Mouse (Mus musculus): ENCODE results near the gene Gm10306. TPM values are rescaled to one million over a fixed set of nuclear protein-coding genes. Genes with fewer than 3 reads are reported as not detected.
A peak's percentile ranks its signal among the peaks of the same experiment; 100 is the strongest.

The Gm10306 gene
- polyA plus RNA-seq, 1 experiment from 2014 or later = not detected

- Histone ChIP-seq H3K27ac (ENCODE audit: low read length) (no peak overlapping the region), H3K4me1 (ENCODE audit: control insufficient read depth, insufficient read depth, low read length) (peaks cover 16% of the 10 kb centered on the region), H3K36me3 (ENCODE audit: control insufficient read depth, insufficient read depth, low read length) (no peaks in the 10 kb centered on the region), H3K4me3 (ENCODE audit: low read depth, low read length) (no peak overlapping the region; the same call in 1 of the 2 replicates), H3K27me3 (ENCODE audit: control insufficient read depth, insufficient read depth, low read depth, low read length) (no peaks in the 10 kb centered on the region), H3K9ac (ENCODE audit: low read depth, low read length) (no peak overlapping the region), H3K9me3 (replicated peaks; ENCODE audit: control insufficient read depth, low read length, poor library complexity, severe bottlenecking) (no peaks in the 10 kb centered on the region), H3K4me2 (ENCODE audit: low read length) (peak overlapping the region; percentile 28; the same call in 1 of the 2 replicates)
- 78% methylated on average over 7 of the region's 7 CpGs for WGBS
- peak; percentile 13; the same call in 1 of the 2 replicates for ATAC-seq
Measured at GRCm38 (mm10) chr4:94557145-94557544, 799 bp downstream of the Gm10306 start.

GRCm38 (mm10) chr4:94559266-94559665 is 2.9 kb downstream of the Gm10306 start:
- no peaks in the 10 kb centered on the region for H3K36me3 ChIP-seq (ENCODE audit: control insufficient read depth, insufficient read depth, low read length)
- H3K9ac ChIP-seq (ENCODE audit: low read depth, low read length) = no peak overlapping the region
- no peak overlapping the region for H3K4me2 ChIP-seq (ENCODE audit: low read length)
- H3K4me3 ChIP-seq (ENCODE audit: low read depth, low read length) = no peak overlapping the region
- H3K27ac ChIP-seq (ENCODE audit: low read length) = no peak overlapping the region
- peaks cover 16% of the 10 kb centered on the region for H3K4me1 ChIP-seq (ENCODE audit: control insufficient read depth, insufficient read depth, low read length)
- WGBS = 40% methylated on average over 2 of the region's 2 CpGs
- no peaks in the 10 kb centered on the region for H3K9me3 ChIP-seq (replicated peaks; ENCODE audit: control insufficient read depth, low read length, poor library complexity, severe bottlenecking)
- no peak for ATAC-seq
- H3K27me3 ChIP-seq (ENCODE audit: control insufficient read depth, insufficient read depth, low read depth, low read length) = no peaks in the 10 kb centered on the region

GRCm38 (mm10) chr4:94560316-94560715 is 4.0 kb downstream of the Gm10306 start:
- ATAC-seq = no peak
- no peak overlapping the region for H3K4me2 ChIP-seq (ENCODE audit: low read length)
- H3K27ac ChIP-seq (ENCODE audit: low read length) = no peak overlapping the region
- peaks cover 6% of the 10 kb centered on the region for H3K4me1 ChIP-seq (ENCODE audit: control insufficient read depth, insufficient read depth, low read length)
- 96% methylated on average over 1 of the region's 1 CpGs for WGBS
- H3K9ac ChIP-seq (ENCODE audit: low read depth, low read length) = no peak overlapping the region
- no peaks in the 10 kb centered on the region for H3K27me3 ChIP-seq (ENCODE audit: control insufficient read depth, insufficient read depth, low read depth, low read length)
- no peaks in the 10 kb centered on the region for H3K36me3 ChIP-seq (ENCODE audit: control insufficient read depth, insufficient read depth, low read length)
- H3K9me3 ChIP-seq (replicated peaks; ENCODE audit: control insufficient read depth, low read length, poor library complexity, severe bottlenecking) = no peaks in the 10 kb centered on the region
- no peak overlapping the region for H3K4me3 ChIP-seq (ENCODE audit: low read depth, low read length)

- Histone ChIP-seq H3K4me1 (ENCODE audit: control insufficient read depth, insufficient read depth, low read length) (no peaks in the 10 kb centered on the region), H3K4me2 (ENCODE audit: low read length) (no peak overlapping the region), H3K27me3 (ENCODE audit: control insufficient read depth, insufficient read depth, low read depth, low read length) (no peaks in the 10 kb centered on the region), H3K4me3 (ENCODE audit: low read depth, low read length) (no peak overlapping the region), H3K9ac (ENCODE audit: low read depth, low read length) (no peak overlapping the region), H3K27ac (ENCODE audit: low read length) (no peak overlapping the region), H3K36me3 (ENCODE audit: control insufficient read depth, insufficient read depth, low read length) (no peaks in the 10 kb centered on the region), H3K9me3 (replicated peaks; ENCODE audit: control insufficient read depth, low read length, poor library complexity, severe bottlenecking) (no peaks in the 10 kb centered on the region)
- WGBS = 78% methylated on average over 7 of the region's 7 CpGs
- no peak for ATAC-seq
Measured at GRCm38 (mm10) chr4:94561954-94562648, 5.8 kb downstream of the Gm10306 start.

- Histone ChIP-seq H3K27me3 (ENCODE audit: control insufficient read depth, insufficient read depth, low read depth, low read length) (no peaks in the 10 kb centered on the region), H3K27ac (ENCODE audit: low read length) (no peak overlapping the region), H3K4me2 (ENCODE audit: low read length) (no peak overlapping the region), H3K9me3 (replicated peaks; ENCODE audit: control insufficient read depth, low read length, poor library complexity, severe bottlenecking) (no peaks in the 10 kb centered on the region), H3K4me3 (ENCODE audit: low read depth, low read length) (no peak overlapping the region), H3K9ac (ENCODE audit: low read depth, low read length) (no peak overlapping the region), H3K4me1 (ENCODE audit: control insufficient read depth, insufficient read depth, low read length) (no peaks in the 10 kb centered on the region), H3K36me3 (ENCODE audit: control insufficient read depth, insufficient read depth, low read length) (peaks cover 3% of the 10 kb centered on the region; the same call in 1 of the 2 replicates)
- no peak for ATAC-seq
Measured at GRCm38 (mm10) chr4:94564297-94564696, 8.0 kb downstream of the Gm10306 start.

- peaks cover 21% of the 10 kb centered on the region for H3K36me3 ChIP-seq (ENCODE audit: control insufficient read depth, insufficient read depth, low read length)
- ATAC-seq = no peak
- WGBS = 97% methylated on average over 4 of the region's 4 CpGs
Measured at GRCm38 (mm10) chr4:94572677-94573076, 16.3 kb downstream of the Gm10306 start.

GRCm38 (mm10) chr4:94591765-94592381 is 35.5 kb downstream of the Gm10306 start:
- Histone ChIP-seq H3K27ac (ENCODE audit: low read length) (no peak overlapping the region), H3K4me3 (ENCODE audit: low read depth, low read length) (no peak overlapping the region), H3K4me1 (ENCODE audit: control insufficient read depth, insufficient read depth, low read length) (no peaks in the 10 kb centered on the region), H3K9me3 (replicated peaks; ENCODE audit: control insufficient read depth, low read length, poor library complexity, severe bottlenecking) (no peaks in the 10 kb centered on the region), H3K27me3 (ENCODE audit: control insufficient read depth, insufficient read depth, low read depth, low read length) (no peaks in the 10 kb centered on the region), H3K36me3 (ENCODE audit: control insufficient read depth, insufficient read depth, low read length) (no peaks in the 10 kb centered on the region), H3K4me2 (ENCODE audit: low read length) (no peak overlapping the region), H3K9ac (ENCODE audit: low read depth, low read length) (no peak overlapping the region)
- no peak for ATAC-seq
- 91% methylated on average over 4 of the region's 4 CpGs for WGBS

More at GRCm38 (mm10) chr4:94572677-94573076, 16.3 kb downstream of the Gm10306 start:
- Histone ChIP-seq H3K9ac (ENCODE audit: low read depth, low read length) (no peak overlapping the region), H3K4me3 (ENCODE audit: low read depth, low read length) (no peak overlapping the region), H3K27ac (ENCODE audit: low read length) (no peak overlapping the region), H3K4me2 (ENCODE audit: low read length) (no peak overlapping the region), H3K9me3 (replicated peaks; ENCODE audit: control insufficient read depth, low read length, poor library complexity, severe bottlenecking) (no peaks in the 10 kb centered on the region), H3K27me3 (ENCODE audit: control insufficient read depth, insufficient read depth, low read depth, low read length) (no peaks in the 10 kb centered on the region), H3K4me1 (ENCODE audit: control insufficient read depth, insufficient read depth, low read length) (no peaks in the 10 kb centered on the region)

GRCm38 (mm10) chr4:94592709-94593108 is 36.4 kb downstream of the Gm10306 start:
- Histone ChIP-seq H3K4me1 (ENCODE audit: control insufficient read depth, insufficient read depth, low read length) (no peaks in the 10 kb centered on the region), H3K4me3 (ENCODE audit: low read depth, low read length) (no peak overlapping the region), H3K27me3 (ENCODE audit: control insufficient read depth, insufficient read depth, low read depth, low read length) (no peaks in the 10 kb centered on the region), H3K9me3 (replicated peaks; ENCODE audit: control insufficient read depth, low read length, poor library complexity, severe bottlenecking) (no peaks in the 10 kb centered on the region), H3K4me2 (ENCODE audit: low read length) (no peak overlapping the region), H3K9ac (ENCODE audit: low read depth, low read length) (no peak overlapping the region), H3K36me3 (ENCODE audit: control insufficient read depth, insufficient read depth, low read length) (no peaks in the 10 kb centered on the region), H3K27ac (ENCODE audit: low read length) (no peak overlapping the region)
- ATAC-seq = no peak

GRCm38 (mm10) chr4:94601395-94601794 is 45.0 kb downstream of the Gm10306 start:
- 87% methylated on average over 4 of the region's 4 CpGs for WGBS
- H3K4me1 ChIP-seq (ENCODE audit: control insufficient read depth, insufficient read depth, low read length) = peaks cover 20% of the 10 kb centered on the region
- H3K4me3 ChIP-seq (ENCODE audit: low read depth, low read length) = peak overlapping the region; percentile 3; the same call in 1 of the 2 replicates

More at GRCm38 (mm10) chr4:94601395-94601794, 45.0 kb downstream of the Gm10306 start:
- no peak overlapping the region for H3K27ac ChIP-seq (ENCODE audit: low read length)
- no peaks in the 10 kb centered on the region for H3K27me3 ChIP-seq (ENCODE audit: control insufficient read depth, insufficient read depth, low read depth, low read length)
- no peak for ATAC-seq
- H3K9ac ChIP-seq (ENCODE audit: low read depth, low read length) = no peak overlapping the region
- peak overlapping the region; percentile 74; the same call in 1 of the 2 replicates for H3K4me2 ChIP-seq (ENCODE audit: low read length)
- H3K36me3 ChIP-seq (ENCODE audit: control insufficient read depth, insufficient read depth, low read length) = no peaks in the 10 kb centered on the region
- H3K9me3 ChIP-seq (replicated peaks; ENCODE audit: control insufficient read depth, low read length, poor library complexity, severe bottlenecking) = no peaks in the 10 kb centered on the region
